Mouse (Mus musculus): ENCODE results near the gene Olfr572. TPM values are rescaled to one million over a fixed set of nuclear protein-coding genes. Genes with fewer than 3 reads are reported as not detected.

Olfr572 gene
- not detected for total RNA-seq (2021)
- long read RNA-seq, experiment 1: 0 reads
- long read RNA-seq, experiment 2: 0 reads

- DNase-seq: no peak
Observed at GRCm38 (mm10) chr7:102924109-102924508, at the start of gene Olfr572. Gene Olfr572 (plus strand): TSS chr7:102924409.

- no peak for DNase-seq
Observed at GRCm38 (mm10) chr7:102876822-102877221, 47.4 kb upstream of the Olfr572 start, which contains the start of gene Olfr568. Gene Olfr568 (plus strand): TSS chr7:102877122.

DNA sequence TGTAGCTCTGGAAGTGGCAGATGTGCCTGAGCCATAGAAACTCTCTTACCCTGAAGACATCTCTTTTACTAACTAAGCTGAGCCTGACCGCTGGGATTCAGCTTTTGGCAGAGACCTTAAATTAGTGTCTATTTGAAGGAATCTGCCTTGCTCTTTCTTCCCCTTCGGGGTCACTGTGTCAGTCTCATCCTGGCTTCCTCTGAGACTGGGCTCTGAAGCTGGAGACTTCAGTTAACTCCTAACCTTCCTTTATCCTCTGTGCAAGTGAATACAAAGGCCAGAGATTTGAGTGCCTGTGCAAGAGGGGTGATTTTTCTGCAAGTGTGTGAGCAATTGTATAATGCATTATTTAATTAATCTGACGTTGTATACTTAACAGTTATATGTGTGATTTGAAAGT, 33.4 kb upstream of the Olfr572 start, which contains the start of gene Olfr569:
Olfr569 (minus strand) TSS at position 101 of the 400 bp plus-strand sequence.
- no peak for DNase-seq

DNA sequence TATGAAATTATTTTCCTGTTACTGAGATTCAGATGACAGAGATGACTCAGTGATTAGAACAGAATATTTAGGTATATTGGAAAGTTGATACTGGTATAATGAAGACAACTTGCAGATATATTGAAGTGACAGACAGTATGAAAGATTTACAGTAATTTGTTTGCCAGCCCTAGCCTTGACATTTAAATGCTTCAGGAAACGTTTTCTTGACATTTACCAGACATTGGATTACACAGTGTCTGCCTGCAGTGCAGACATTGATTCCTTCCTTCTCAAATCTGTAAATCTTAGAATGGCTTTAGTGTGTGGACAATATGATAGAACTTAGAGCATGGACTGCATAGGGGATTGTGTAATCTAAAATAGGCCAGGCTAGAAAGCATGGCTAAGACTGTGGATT, 8.9 kb upstream of the Olfr572 start:
- DNase-seq: no peak

DNA sequence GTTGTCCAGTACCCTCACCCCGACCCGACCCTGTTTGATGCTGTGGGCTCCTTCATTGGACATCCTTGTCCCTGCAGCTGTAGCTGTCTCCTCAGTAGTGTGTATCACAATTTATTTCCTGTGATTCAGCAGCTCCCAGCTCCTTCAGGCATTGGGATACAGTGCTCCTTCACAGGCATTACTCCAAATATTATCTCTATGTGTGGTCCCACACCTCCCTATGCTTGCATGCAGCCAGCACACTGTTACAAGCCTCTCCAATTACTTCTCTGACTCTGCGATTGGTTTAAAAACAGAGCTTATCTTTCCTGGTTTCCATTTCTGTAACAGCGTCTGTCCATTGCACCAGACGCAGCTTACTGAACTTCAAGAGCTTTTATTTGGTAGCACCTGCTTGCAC, 7.8 kb upstream of the Olfr572 start:
- DNase-seq: no peak

- no peak for DNase-seq
Observed at GRCm38 (mm10) chr7:102917032-102917875, 7.0 kb upstream of the Olfr572 start, which contains the start of gene Olfr571. Gene Olfr571 (minus strand): TSS chr7:102917536.

DNA sequence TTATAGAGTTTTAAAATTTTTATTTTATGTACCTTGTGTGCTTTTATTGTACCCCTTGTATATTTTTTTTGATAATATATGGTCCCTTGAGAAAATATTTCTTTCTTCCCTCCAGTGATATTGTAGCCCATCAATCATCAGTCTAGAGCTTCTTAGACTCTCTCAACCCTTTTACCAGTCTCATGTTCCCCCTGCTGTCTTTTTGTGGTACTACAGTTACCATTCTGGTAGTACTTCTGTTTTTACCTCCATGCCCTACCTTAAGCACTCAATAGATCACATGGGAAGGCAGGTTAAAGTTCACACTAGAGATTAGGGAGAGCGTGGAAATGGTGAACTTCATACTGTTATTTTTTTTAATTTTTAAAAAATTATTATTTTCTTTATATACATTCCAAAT, 4.6 kb upstream of the Olfr572 start:
- peak; percentile 2 to 39 for DNase-seq

DNA sequence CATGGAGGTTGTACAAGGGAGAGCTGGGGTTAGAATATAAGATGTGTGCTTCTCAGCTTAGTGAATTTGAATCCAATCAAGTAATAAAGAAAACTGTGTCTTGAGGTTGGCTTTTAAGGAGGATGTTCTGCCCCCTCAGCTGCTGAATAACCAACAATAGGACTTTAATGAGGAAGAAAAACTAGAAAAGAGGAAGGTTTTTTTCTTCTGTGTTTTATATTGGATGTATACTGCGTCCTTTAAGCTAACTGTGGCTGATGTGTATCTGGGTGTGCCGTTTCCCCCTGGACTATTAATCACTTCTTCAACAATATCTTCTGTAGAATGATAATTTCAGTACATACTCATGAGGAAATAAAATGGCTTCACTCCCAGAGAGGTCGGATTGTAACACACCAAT, 2.9 kb downstream of the Olfr572 start:
- no peak for DNase-seq

GRCm38 (mm10) chr7:102942475-102942874, 18.3 kb downstream of the Olfr572 start, which contains the start of gene Olfr573-ps1:
Gene Olfr573-ps1 (minus strand): TSS chr7:102942575.
- DNase-seq: no peak

DNA sequence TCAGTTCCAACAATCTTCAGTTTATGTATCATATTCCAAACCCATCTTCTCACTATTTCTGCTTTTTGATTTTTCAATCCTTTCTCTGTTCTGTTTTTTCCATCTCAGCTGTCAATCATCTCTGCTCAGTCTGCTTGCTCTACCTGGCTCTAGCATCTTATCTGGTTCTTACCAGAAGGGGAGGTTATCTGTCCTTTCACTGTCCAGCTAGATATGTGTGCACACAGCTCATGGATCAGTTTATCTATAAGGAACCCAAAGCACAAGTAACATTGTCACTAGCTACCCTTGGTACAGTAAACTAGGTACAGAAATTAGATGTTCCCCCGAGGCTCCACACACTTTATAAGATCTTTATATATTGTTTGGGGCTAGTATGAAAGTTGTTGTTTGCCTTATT, 19.2 kb downstream of the Olfr572 start:
- DNase-seq: no peak

DNA sequence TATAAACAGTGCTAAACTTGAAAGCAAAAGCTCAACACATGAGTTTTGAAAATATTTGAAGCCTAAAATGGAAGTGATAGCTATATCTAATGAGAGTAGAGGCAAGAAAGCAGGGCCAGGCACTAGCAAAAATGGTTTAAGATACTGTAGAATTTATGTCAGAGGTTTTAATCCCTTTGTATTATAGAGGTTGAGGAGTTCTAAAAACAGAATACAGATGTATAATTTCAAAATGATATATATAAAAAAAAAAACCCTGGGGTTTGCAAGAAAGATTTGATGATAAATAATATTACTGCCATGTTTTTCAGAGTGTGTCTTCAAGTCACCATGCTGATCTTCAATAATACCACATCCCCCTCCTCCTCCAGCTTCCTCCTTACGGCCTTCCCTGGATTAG, 24.0 kb downstream of the Olfr572 start, which contains the start of gene Olfr574:
Olfr574 (plus strand) TSS at position 301 of the 400 bp plus-strand sequence.
- no peak for DNase-seq

DNA sequence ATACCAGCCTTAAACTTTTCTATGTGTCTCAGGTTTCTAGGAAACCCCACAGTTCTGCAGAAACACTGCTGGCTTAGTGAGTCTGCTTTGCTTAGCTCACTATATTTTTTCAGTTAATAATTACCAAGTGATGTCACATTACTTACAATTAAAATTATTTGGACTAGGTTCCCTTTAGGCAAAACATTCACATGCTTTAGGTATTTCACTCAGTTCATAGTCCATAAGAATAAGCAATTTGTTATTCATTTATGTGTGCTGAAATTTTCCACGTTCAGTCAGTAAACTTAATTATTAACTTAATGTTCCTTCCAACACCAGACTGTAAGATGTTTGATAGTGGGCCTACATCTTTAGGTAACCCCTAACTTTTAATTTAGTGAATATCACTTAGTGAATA, 26.5 kb downstream of the Olfr572 start:
- DNase-seq: no peak

DNA sequence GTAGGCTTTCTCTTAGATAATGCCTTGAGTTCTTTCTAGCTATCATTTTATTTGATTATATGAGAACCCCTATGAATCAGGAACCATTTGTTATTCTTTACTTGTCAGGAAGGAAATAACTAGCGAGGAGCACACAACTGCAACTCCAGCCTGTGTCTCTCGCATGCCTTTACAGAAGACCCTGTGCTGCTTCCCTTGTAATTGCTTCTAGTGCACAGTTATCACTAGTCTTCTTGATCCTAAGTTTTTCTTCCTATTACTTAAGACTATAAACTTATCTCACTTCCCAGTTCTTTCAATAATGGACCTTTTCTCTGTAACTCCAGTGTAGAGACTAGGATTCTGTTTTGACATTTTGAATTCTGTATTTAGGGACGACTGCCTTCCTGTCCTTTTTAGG, 33.9 kb downstream of the Olfr572 start:
- DNase-seq: no peak

DNA sequence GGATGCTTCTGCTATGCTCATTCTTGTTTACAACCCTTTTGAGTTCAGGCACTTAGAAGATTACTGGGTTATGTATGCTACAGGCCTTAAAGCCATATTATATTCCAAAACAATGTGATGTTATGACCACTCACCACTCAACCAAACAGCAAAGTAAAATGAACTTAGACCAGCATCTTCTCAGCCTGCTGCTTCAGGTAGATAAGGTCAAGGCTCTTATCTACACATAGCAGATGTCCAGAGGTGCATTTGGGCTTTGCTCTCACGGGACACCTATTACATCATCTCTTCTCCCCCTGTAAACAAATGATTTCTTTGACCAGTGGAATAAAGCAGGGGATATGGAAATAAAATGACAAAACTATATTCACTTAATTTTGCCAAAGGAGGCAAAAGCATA, 34.4 kb downstream of the Olfr572 start, which contains the start of gene Olfr575:
Olfr575 (minus strand) TSS at position 183 of the 400 bp plus-strand sequence.
- no peak for DNase-seq

GRCm38 (mm10) chr7:102962360-102962759, 38.2 kb downstream of the Olfr572 start, which contains the start of gene Olfr576:
Gene Olfr576 (plus strand): TSS chr7:102962660.
- DNase-seq: no peak

- no peak for DNase-seq
Observed at GRCm38 (mm10) chr7:102974399-102974798, 50.2 kb downstream of the Olfr572 start.

DNA sequence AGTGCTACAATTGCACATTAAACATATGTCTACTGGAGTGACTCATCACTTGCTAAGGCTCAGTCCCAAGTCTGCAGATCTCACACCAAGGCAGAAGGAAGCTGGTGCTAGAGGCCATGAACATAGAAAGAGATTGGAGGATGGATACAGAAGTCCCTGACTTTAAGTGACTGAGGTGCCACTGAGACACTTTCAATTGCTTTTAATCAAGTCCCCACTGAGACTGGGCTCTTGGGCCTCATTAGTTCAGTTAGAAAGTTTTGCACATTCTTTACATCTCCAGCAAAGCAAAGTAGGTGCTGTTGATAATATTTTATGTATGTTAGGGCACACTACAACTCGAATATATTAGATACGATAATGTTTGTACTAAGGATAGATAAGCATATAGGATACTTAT, 51.6 kb downstream of the Olfr572 start, which contains the start of gene Olfr577:
Olfr577 (minus strand) TSS at position 101 of the 400 bp plus-strand sequence.
- no peak for DNase-seq

Other genes with a start within 250 kb of the Olfr572 start
- 1 to 10 TPM; 6.7 to 8.5 TPM for gene Trim68, start 237.1 kb upstream of the Olfr572 start, total RNA-seq (2021)
- gene Olfr557, start 228.5 kb upstream of the Olfr572 start, total RNA-seq (2021): not detected
- gene Olfr558, start 222.2 kb upstream of the Olfr572 start, total RNA-seq (2021): 1 to 10 TPM; 2.3 TPM
- not detected for gene Olfr33, start 205.3 kb upstream of the Olfr572 start, total RNA-seq (2021)
- not detected for gene Olfr559, start 196.9 kb upstream of the Olfr572 start, total RNA-seq (2021)
- not detected for gene Olfr560, start 165.0 kb upstream of the Olfr572 start, total RNA-seq (2021)
- under 1 TPM; 0.49 to 0.60 TPM for gene Olfr78, start 164.9 kb upstream of the Olfr572 start, total RNA-seq (2021)
- gene Olfr561, start 153.2 kb upstream of the Olfr572 start, total RNA-seq (2021): not detected
- not detected for gene Olfr564, start 120.9 kb upstream of the Olfr572 start, total RNA-seq (2021)
- gene Olfr566, start 65.6 kb upstream of the Olfr572 start, total RNA-seq (2021): not detected
- gene Olfr568, start 47.3 kb upstream of the Olfr572 start, total RNA-seq (2021): not detected
- gene Olfr569, start 33.5 kb upstream of the Olfr572 start, total RNA-seq (2021): not detected
- gene Olfr570, start 29.8 kb upstream of the Olfr572 start, total RNA-seq (2021): not detected
- not detected for gene Olfr571, start 6.9 kb upstream of the Olfr572 start, total RNA-seq (2021)
- gene Olfr573-ps1, start 18.2 kb downstream of the Olfr572 start, total RNA-seq (2021): not detected
- gene Olfr574, start 24.1 kb downstream of the Olfr572 start, total RNA-seq (2021): not detected
- not detected for gene Olfr575, start 34.4 kb downstream of the Olfr572 start, total RNA-seq (2021)
- not detected for gene Olfr576, start 38.3 kb downstream of the Olfr572 start, total RNA-seq (2021)
- gene Olfr577, start 51.5 kb downstream of the Olfr572 start, total RNA-seq (2021): not detected
- not detected for gene Olfr578, start 64.9 kb downstream of the Olfr572 start, total RNA-seq (2021)
- not detected for gene Olfr582, start 113.6 kb downstream of the Olfr572 start, total RNA-seq (2021)
- gene Olfr583, start 126.9 kb downstream of the Olfr572 start, total RNA-seq (2021): not detected
- not detected for gene Olfr584, start 157.5 kb downstream of the Olfr572 start, total RNA-seq (2021)
- gene Olfr585, start 173.3 kb downstream of the Olfr572 start, total RNA-seq (2021): not detected
- not detected for gene Olfr586, start 201.2 kb downstream of the Olfr572 start, total RNA-seq (2021)
- not detected for gene Olfr588-ps1, start 216.5 kb downstream of the Olfr572 start, total RNA-seq (2021)
- not detected for gene Olfr589, start 231.9 kb downstream of the Olfr572 start, total RNA-seq (2021)